Mouse (Mus musculus): ENCODE data around the gene Inpp5a. TPM values are rescaled to one million over a fixed set of nuclear protein-coding genes. Genes with fewer than 3 reads are reported as not detected.
"Not testable (repeated sequence)": the region's sequence is repeated elsewhere in the genome, so short reads cannot be mapped to it uniquely, and the experiment has no call there.

Gene Inpp5a
- total RNA-seq, 2 experiments from 2014 or later = 293 to 297 TPM

- DNase-seq = no peak
Measured at GRCm38 (mm10) chr7:139399977-139400685, 11.2 kb downstream of the Inpp5a start.

- no peak for DNase-seq
Measured at GRCm38 (mm10) chr7:139400926-139401325, 12.0 kb downstream of the Inpp5a start.

GRCm38 (mm10) chr7:139401791-139402190 is 12.9 kb downstream of the Inpp5a start:
- no peak for DNase-seq

DNA sequence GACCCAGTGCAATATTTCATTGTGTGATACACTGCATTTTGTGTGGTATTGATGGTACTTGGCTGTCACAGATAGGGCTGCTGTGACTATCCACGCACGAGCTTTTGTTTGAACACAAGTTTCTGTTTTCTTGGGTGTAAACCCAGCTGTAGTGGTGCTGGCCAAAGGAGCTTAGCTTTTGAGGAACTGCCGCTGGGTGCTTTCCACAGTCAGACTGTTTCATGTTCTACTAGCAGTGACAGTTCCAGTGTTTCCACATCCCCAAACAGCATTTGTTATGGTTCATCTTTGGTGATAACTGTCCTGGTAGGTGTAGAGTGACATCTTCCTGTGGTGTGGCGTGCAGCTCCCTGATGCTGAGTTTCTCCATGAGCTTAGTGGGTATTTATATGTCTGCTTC is 13.8 kb downstream of the Inpp5a start:
- DNase-seq = peak in 1 of 2 experiments; percentile 33

GRCm38 (mm10) chr7:139406581-139406980 is 17.7 kb downstream of the Inpp5a start:
- DNase-seq = no peak

DNA sequence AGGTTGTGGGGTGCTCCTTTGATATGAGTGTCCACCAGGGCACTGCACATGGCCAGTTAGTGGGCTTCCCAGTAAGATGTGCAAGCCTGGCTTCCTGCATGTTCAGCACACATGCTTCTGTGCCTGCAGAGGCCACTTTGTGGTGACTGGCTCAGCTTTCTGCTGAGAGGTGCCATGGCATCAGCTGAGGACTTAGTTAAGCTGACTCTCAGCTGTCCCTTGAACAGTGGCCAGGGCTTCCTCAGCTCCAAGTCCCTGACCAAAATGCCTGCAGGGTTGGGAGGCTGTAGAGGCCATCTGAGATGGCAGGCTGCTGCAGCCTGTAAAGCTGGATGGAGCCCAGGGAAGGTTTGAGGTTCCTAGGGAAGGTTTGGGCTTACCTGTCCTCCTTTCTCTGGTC is 19.1 kb downstream of the Inpp5a start:
- peak in 1 of 2 experiments; percentile 43 for DNase-seq

DNA sequence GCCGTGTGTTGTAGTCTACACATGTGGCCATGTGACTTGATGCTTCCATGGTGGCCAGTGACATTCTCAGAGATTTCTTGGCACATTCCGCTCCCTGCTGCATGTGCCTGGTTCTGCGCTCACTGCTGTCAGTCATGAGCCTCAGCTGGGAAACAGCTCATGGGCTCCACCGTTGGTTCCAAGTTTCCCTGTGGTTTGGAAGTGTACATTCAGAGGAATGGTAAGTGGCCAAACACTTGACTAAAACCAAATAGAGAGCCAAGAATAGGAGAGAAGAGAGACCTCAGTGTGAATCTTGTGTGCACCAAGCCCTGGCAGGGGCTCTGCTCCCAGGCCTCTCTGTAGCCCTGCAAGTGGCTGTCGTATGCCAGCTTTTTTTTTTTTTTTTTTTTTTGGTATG is 21.0 kb downstream of the Inpp5a start:
- DNase-seq = peak in 1 of 2 experiments; percentile 40

- DNase-seq = peak; percentile 54 to 62
Measured at GRCm38 (mm10) chr7:139412223-139412950, 23.5 kb downstream of the Inpp5a start.

- DNase-seq = no peak
Measured at GRCm38 (mm10) chr7:139413400-139413799, 24.5 kb downstream of the Inpp5a start.

DNA sequence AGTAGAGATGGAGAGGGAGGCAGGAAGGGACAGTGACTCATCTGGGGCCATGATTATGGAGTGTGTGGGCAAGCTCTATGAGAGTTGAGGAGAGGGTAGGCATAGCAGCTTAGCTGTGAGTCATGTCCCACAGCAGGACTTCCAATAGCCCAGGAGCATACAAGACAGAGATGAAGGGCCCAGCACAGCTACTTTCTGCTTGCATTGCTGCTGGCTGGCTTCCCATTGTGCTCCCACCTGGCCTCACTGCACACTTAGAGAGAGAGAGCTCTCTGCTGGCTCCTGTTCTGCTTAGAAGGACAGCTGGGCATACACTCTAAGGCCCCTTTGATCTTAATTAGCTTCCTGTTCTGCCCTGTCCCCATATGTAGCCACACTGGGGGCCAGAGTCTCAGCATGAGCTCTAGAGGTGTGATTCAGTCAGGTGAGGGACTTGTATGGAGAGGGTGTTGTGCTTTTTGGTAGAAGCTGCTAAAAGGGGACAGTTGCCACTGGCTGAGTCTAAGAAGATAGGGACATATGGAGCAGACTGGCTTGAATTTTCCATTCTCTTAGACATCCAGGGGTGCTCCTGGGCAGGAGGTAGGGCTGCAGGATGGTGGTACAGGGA is 26.8 kb downstream of the Inpp5a start:
- no peak for DNase-seq

- DNase-seq = no peak
Measured at GRCm38 (mm10) chr7:139418371-139418770, 29.5 kb downstream of the Inpp5a start.

GRCm38 (mm10) chr7:139422827-139423226 is 33.9 kb downstream of the Inpp5a start:
- DNase-seq = no peak

GRCm38 (mm10) chr7:139434095-139434830 is 45.4 kb downstream of the Inpp5a start:
- DNase-seq = peak; percentile 80 to 91

GRCm38 (mm10) chr7:139434931-139435330 is 46.0 kb downstream of the Inpp5a start:
- not testable (repeated sequence) for DNase-seq

GRCm38 (mm10) chr7:139435749-139436148 is 46.8 kb downstream of the Inpp5a start:
- no peak for DNase-seq

DNA sequence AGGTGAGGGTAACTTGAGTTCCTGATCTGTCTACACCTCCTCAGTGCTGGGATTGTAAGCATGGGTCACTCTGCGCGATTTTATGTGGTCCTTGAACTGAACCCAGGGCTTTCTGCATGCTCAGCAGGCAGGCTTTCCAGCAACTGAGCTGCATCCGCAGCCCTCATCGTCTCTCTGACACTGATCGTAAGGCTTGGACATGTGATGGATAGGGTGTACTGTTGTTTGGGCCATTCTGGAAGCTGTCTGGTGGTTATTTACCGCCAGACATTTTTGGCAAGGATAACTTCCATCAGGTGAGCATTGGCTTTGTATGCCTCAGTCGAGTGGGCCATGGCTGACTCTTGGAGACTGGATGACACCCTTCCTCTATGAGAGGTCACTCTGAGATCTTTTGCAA is 48.0 kb downstream of the Inpp5a start:
- DNase-seq = no peak

GRCm38 (mm10) chr7:139437471-139437870 is 48.6 kb downstream of the Inpp5a start:
- DNase-seq = no peak

GRCm38 (mm10) chr7:139437926-139438600 is 49.2 kb downstream of the Inpp5a start:
- DNase-seq = no peak

DNA sequence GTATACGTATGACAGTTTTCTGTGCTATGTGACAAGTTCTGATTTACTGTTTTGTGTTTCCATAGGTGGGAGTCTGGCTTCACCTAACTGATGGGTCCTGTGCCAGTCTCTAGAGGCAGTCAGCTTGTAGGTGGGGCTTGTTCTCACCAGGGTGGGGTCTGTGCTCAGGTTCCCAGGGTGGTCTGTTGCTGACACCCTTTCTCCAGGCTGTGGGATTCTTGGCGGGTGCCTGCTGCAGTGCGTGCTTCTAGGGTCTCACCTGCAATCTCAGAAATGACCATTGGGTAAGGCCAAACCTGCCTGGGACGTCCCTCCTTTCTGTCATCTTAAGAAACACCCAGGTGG is 49.7 kb downstream of the Inpp5a start:
- no peak for DNase-seq

- no peak for DNase-seq
Measured at GRCm38 (mm10) chr7:139439031-139439430, 50.1 kb downstream of the Inpp5a start.

GRCm38 (mm10) chr7:139439922-139440895 is 51.3 kb downstream of the Inpp5a start:
- no peak for DNase-seq
